25 mouse cellular contexts compared by ENCODE assay signal in the genomic region with DNA sequence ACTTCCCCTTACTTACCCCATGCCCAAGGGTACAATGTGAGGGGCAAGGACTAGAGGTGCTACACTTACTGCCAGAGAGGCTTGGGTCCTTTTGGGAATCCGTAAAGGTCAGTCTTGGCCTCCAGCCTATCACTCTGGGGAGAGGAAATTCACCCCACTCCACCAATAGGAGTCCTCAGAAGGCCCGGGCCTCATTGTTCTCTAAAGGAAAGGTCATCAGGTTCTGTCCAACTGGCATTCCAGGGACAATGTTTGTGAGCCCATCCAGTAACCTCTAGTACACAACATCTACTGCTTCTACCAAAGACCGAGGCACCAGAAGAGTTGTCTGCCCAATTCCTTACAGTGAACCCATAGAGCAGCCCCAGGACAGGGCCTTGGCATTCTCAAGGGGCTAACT. TPM values are rescaled to one million over a fixed set of nuclear protein-coding genes. Genes with fewer than 3 reads are reported as not detected.
A peak's percentile ranks its signal among the peaks of the same experiment; 100 is the strongest.
DNase-seq lines count a peak whose midpoint lies in the region; ATAC-seq and TF ChIP-seq lines count a peak whose summit lies in the region.
"Had no signal": no experiment of that assay in that cellular context is flagged by ENCODE, and none has a peak within 500 bp of the region (broad histone marks: within the 10 kb centered on the region; RNA-seq: fewer than 3 reads in every experiment).

Gene Tex38, minus strand, starts transcription at position 101 of the 400 bp plus-strand sequence.

- intact Hi-C loops in gastrocnemius, adult 2 months (cut with DNase I): loop anchor here (5.0 kb wide), 1 partner anchor 39 kb away; no protein-coding TSS in a partner anchor
- intact Hi-C loops in gastrocnemius, postnatal 14 days (cut with DNase I; ENCODE audit: low total_unique reads): loop anchor here (10.0 kb wide), 1 partner anchor 46 kb away; the partner anchor contains the start of gene Efcab14

- H3K9me3 ChIP-seq in heart, embryonic 11.5 days (replicated peaks; ENCODE audit: control insufficient read depth, low read length): no peaks in the 10 kb centered on the region
- H3K9me3 ChIP-seq: G1E had no signal

- peak within 1 kb of the TSS; percentile 34; the same call in 1 of the 2 replicates for H3K9ac ChIP-seq in heart, embryonic 11.5 days (ENCODE audit: low read depth, low read length)

- no peak within 1 kb of the TSS for H3K4me2 ChIP-seq in heart, embryonic 11.5 days

- H3K4me1 ChIP-seq in heart, embryonic 11.5 days (ENCODE audit: control insufficient read depth, insufficient read depth, low read length): peaks cover 12% of the 10 kb centered on the region
- H3K4me1 ChIP-seq in testis, adult 2 months (ENCODE audit: control insufficient read depth, insufficient read depth, low read length): peaks cover 9% of the 10 kb centered on the region; the same call in 1 of the 2 replicates
- H3K4me1 ChIP-seq in olfactory bulb, adult 2 months (ENCODE audit: control insufficient read depth, insufficient read depth, low read length): peaks cover 10% of the 10 kb centered on the region; the same call in 1 of the 2 replicates
- H3K4me1 ChIP-seq in lung, adult 2 months (ENCODE audit: control insufficient read depth, insufficient read depth, low read length): peaks cover 6% of the 10 kb centered on the region

- WGBS in heart, embryonic 11.5 days (ENCODE audit: insufficient replicate concordance): 83% methylated on average over 3 of the region's 3 CpGs
- WGBS in olfactory bulb, adult 2 months: 84% methylated on average over 3 of the region's 3 CpGs
- 78% methylated on average over 3 of the region's 3 CpGs for WGBS in lung, adult 2 months

- H3K27ac ChIP-seq in gastrocnemius, adult 2 months: peak within 1 kb of the TSS; percentile 71; the same call in 1 of the 2 replicates
- H3K27ac ChIP-seq in heart, embryonic 11.5 days (ENCODE audit: low read depth, low read length): no peak within 1 kb of the TSS
- H3K27ac ChIP-seq in testis, adult 2 months (ENCODE audit: control insufficient read depth, insufficient read depth, low read depth, low read length): peak within 1 kb of the TSS; percentile 80; the same call in 1 of the 2 replicates
- peak within 1 kb of the TSS; percentile 1; the same call in 1 of the 2 replicates for H3K27ac ChIP-seq in olfactory bulb, adult 2 months (ENCODE audit: insufficient read depth, low read depth, low read length)

- no peak for DNase-seq in gastrocnemius, adult 2 months
- no peak for DNase-seq in gastrocnemius, postnatal 14 days
- DNase-seq in heart, adult 9 months (ENCODE audit: low spot score in 2 of 2): no peak
- DNase-seq in testis, postnatal 14 days (ENCODE audit: low spot score): no peak
- no peak for DNase-seq in lung, adult 2 months
- DNase-seq: adrenal gland, adult 2 months; adrenal gland, adult 8-10 months; adrenal gland, postnatal 10 days; adrenal gland, postnatal 14 days; adrenal gland, postnatal 25 days; adrenal gland, postnatal 36 days; B cell, adult 2 months; cerebellum, adult 11 months; cerebellum, adult 11-12 months had no signal

- no peak within 1 kb of the TSS for H3K4me3 ChIP-seq in gastrocnemius, adult 2 months
- H3K4me3 ChIP-seq in heart, embryonic 11.5 days (ENCODE audit: low read depth, low read length): no peak within 1 kb of the TSS
- peak within 1 kb of the TSS; percentile 75 for H3K4me3 ChIP-seq in testis, adult 2 months (ENCODE audit: control insufficient read depth, low read depth, low read length)
- no peak within 1 kb of the TSS for H3K4me3 ChIP-seq in olfactory bulb, adult 2 months (ENCODE audit: insufficient read depth, low read depth, low read length)
- no peak within 1 kb of the TSS for H3K4me3 ChIP-seq in lung, adult 2 months (replicated peaks; ENCODE audit: extremely low read depth, low read depth, low read length)

- H3K36me3 ChIP-seq in heart, embryonic 11.5 days (ENCODE audit: control insufficient read depth, insufficient read depth, low read length): no peaks in the 10 kb centered on the region
- H3K36me3 ChIP-seq in testis, adult 2 months (ENCODE audit: control insufficient read depth, insufficient read depth, low read length): no peaks in the 10 kb centered on the region

- no peak for ATAC-seq in heart, embryonic 11.5 days (replicated peaks; ENCODE audit: insufficient number of reproducible peaks, low FRiP score, low TSS enrichment)
- ATAC-seq: activated CD4-positive, CD25-positive, alpha-beta regulatory T cell, adult 4 months; CD4-positive, CD25-positive, alpha-beta regulatory T cell, adult 4 months; Patski had no signal

- no peak; the same call in 1 of the 2 replicates for TF ChIP-seq POLR2A in testis, adult 2 months (IDR thresholded peaks at IDR 0.05; ENCODE audit: control insufficient read depth, low read depth, low read length)
- TF ChIP-seq POLR2A in olfactory bulb, adult 2 months (IDR thresholded peaks at IDR 0.05; ENCODE audit: insufficient read depth, low read depth, low read length): no peak
- no peak for TF ChIP-seq POLR2A in lung, adult 2 months (IDR thresholded peaks at IDR 0.05; ENCODE audit: borderline replicate concordance, extremely low read depth, low read depth, low read length)

- no peaks in the 10 kb centered on the region for H3K27me3 ChIP-seq in heart, embryonic 11.5 days (ENCODE audit: control insufficient read depth, insufficient read depth, low read length)
- no peaks in the 10 kb centered on the region for H3K27me3 ChIP-seq in testis, adult 2 months (ENCODE audit: control insufficient read depth, insufficient read depth, low read length)
- H3K27me3 ChIP-seq: CH12.LX, Patski had no signal

- no peak for TF ChIP-seq CTCF in gastrocnemius, adult 2 months (IDR thresholded peaks at IDR 0.05)
- TF ChIP-seq CTCF in testis, adult 2 months (IDR thresholded peaks at IDR 0.05; ENCODE audit: control insufficient read depth, insufficient read depth, insufficient replicate concordance, low read depth, low read length): no peak
- no peak for TF ChIP-seq CTCF in olfactory bulb, adult 2 months (IDR thresholded peaks at IDR 0.05; ENCODE audit: insufficient read depth, low read depth, low read length)
- no peak for TF ChIP-seq CTCF in lung, adult 2 months (IDR thresholded peaks at IDR 0.05; ENCODE audit: insufficient read depth, low read length)

RNA-seq across cellular contexts. Expression of gene Tex38, which starts in this region (rescaled TPM):
- total RNA-seq in gastrocnemius, adult 2 months (2021): 1 to 10 TPM; 2.3 to 2.8 TPM
- 1 to 10 TPM in 1 of 2 experiments, under 1 TPM in 1; 0.80 to 1.5 TPM for total RNA-seq in gastrocnemius, postnatal 14 days (2021)
- polyA plus RNA-seq in heart, embryonic 11.5 days (2014; fragmentation: Nextera tagmentation; extraction: Ambion mirVana): 0.28 and 0.34 TPM in 2 replicates
- polyA plus RNA-seq in testis, adult 2 months (2012; rRNA removed): 71.9 and 78.8 TPM in 2 replicates
- polyA plus RNA-seq in olfactory bulb, adult 2 months (2012; ENCODE audit: insufficient read depth, insufficient read length, low replicate concordance, missing spikeins): not detected in 2 replicates
- polyA plus RNA-seq in lung, adult 2 months (2012; rRNA removed): 0.31 and 0.37 TPM in 2 replicates
- total RNA-seq: ES-E14, G1E, MEL had no signal
- polyA plus RNA-seq: C2C12, G1E had no signal

Comparison
In these comparisons a context has a peak if more than half of its experiments do, and no peak if none do; other contexts are left out.
1. RNA of gene Tex38 (polyA plus RNA-seq): 71.9 to 78.8 TPM in testis, adult 2 months; 0.31 to 0.37 TPM in lung, adult 2 months, 0.28 to 0.34 TPM in heart, embryonic 11.5 days and not detected in olfactory bulb, adult 2 months; every median in the first group is over 10 times any median in the second.